Mouse (Mus musculus) forelimb bud, embryonic 11.5 days (tissue): ENCODE results near the gene Sorbs1.
A peak's percentile ranks its signal among the peaks of the same experiment; 100 is the strongest.

Source experiments
- DNase-seq: peaks from one replicate; pipeline ENCODE4 v3.0.0-alpha.2; 2012; ENCODE audit warnings: low read depth, low spot score

Gene Sorbs1

DNA sequence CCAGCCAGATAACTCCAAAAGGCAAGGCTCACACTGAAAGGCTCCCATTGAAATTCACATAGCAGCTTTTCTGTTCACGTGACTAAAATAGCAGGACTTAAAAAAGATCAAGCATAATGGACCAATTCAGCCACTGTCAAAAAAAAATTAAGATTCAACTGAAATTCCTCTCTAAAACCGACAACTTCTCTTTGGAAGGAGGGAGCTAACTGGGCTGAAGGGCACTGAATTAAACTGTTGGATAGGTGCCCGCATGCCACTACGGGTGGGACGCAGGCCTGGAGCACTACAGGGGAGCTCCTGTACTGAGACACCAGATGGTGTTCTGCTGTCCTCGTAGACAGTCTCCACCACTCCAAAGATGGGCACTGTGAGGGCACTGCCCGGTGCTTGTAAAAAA lies 165.4 kb downstream of the Sorbs1 start:
- no peak for DNase-seq

GRCm38 (mm10) chr19:40346908-40347307 lies 166.7 kb downstream of the Sorbs1 start:
- DNase-seq, result no peak

- no peak for DNase-seq
These were observed 167.2 kb downstream of the Sorbs1 start for GRCm38 (mm10) chr19:40346232-40346844.

DNA sequence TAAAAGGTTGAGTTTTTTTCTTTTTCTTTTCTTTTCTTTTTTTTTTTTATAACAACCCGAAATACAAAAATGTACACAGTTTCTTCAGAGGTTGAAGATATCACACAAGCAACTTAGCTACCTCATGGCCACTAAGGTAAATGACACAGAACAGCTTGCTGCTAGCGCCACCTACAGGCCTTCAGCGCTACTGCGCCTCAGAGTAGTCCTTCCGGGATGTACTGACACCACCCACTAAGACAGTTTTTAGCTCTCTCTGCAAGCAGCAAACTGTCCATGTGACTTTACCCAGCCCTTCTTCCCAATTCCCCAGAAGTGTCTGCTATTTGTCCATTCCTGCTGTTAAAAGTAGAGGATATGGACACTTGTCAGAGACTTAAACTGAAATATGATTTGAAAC lies 167.9 kb downstream of the Sorbs1 start:
- peak; percentile 65 for DNase-seq

- DNase-seq, result peak; percentile 74
These were observed 170.6 kb downstream of the Sorbs1 start for GRCm38 (mm10) chr19:40343018-40343417.

- DNase-seq, result peak; percentile 48
These were observed 172.4 kb downstream of the Sorbs1 start for GRCm38 (mm10) chr19:40341141-40341540.

DNA sequence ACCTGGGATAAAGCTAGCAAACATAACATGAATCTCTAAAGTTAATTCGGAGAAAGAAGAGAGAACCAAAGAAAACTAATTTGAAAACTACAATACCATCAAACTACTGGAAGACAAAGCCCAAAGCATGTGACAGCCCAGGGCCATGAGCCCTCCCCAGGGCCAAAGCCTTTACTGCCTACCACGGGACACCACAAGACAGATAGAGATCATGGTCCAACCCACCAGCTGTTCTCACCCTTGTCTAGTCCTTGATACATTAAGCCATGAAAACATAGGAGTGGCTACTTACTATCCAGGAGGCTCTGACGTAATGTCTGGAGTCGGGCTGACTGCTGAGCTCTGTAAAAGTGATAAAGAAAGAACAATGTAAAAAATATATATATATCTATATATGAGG lies 176.9 kb downstream of the Sorbs1 start:
- no peak for DNase-seq

DNA sequence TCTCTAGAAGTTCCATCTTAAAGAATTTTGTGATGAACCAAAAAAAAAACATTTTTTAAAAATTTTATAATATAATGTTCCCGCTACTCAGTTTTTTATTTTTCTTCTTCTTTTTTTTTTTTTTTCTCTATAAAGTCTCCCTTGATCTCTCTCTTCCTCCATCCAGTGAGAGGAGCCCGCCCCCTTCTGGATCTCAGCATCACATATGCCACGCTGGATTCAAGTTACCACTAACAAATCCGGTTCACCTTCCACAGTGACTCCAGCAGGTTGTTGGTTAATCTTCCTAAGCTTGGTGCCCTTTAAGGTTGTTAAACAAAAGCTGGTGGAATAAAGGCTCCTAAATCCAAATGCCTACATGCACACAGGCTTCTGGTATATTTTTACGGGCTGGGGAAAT lies 179.7 kb downstream of the Sorbs1 start:
- DNase-seq, result no peak

GRCm38 (mm10) chr19:40333081-40333480 lies 180.5 kb downstream of the Sorbs1 start:
- no peak for DNase-seq

DNA sequence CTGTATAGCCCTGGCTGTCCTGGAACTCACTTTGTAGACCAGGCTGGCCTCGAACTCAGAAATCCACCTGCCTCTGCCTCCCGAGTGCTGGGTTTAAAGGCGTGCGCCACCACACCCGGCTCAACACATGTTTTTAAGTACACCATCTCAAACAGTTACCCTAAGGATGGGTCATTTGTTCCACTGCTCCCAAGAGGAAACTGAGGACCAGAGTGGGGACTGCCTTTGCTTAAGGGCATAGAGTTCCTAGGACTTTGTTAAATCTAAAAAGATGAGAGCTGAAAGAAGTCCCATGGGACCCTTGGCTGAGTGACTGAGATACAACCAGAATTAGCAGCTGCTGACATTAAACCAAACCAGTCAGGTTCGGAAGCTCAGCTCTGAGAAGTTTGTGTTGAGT lies 181.3 kb downstream of the Sorbs1 start:
- DNase-seq, result no peak

GRCm38 (mm10) chr19:40331846-40332245 lies 181.7 kb downstream of the Sorbs1 start:
- DNase-seq, result no peak

DNA sequence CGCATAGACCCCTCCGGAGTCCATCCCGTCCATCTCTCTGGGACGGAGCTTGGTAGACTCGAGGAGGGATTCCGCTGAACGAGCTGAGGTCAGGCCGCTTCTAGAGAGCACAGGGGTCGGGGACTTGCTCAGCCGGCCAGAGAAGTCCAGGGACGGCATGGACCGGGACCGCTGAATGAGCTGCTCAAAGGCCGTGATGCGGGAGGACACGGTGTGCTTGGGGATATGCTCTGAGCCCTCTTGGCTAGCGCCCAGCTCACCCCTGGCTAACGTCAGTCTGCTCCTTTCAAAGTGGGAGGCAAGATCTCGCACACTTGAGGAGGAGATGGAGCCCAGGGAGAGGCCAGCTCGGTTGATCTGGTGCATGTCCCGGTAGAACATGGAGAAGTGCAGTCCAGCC lies 187.5 kb downstream of the Sorbs1 start:
- DNase-seq, result no peak

GRCm38 (mm10) chr19:40325381-40325780 lies 188.2 kb downstream of the Sorbs1 start:
- no peak for DNase-seq

- DNase-seq, result no peak
These were observed 191.4 kb downstream of the Sorbs1 start for GRCm38 (mm10) chr19:40322226-40322625.

GRCm38 (mm10) chr19:40319199-40319598 lies 194.4 kb downstream of the Sorbs1 start:
- no peak for DNase-seq

DNA sequence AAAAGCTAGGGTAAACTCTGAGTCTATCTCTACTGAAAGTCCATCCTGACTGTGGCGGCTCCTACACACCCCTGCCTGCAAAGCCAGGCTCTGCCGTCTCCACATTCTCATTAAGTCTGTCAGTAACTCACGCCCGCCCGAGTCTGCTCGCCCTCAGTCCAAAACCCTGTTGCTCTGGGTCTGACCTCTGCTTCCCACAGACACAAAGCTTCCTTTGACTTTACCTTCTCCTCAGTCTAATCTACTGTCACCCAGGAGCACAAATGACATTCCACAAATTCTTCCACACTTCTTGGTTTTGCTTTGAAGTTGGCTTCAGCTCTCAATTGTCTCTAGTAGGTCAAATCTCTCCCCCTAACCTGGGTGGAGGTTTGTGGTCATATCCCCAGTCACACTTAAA lies 195.1 kb downstream of the Sorbs1 start:
- no peak for DNase-seq

- DNase-seq, result no peak
These were observed 196.6 kb downstream of the Sorbs1 start for GRCm38 (mm10) chr19:40317001-40317400.

DNA sequence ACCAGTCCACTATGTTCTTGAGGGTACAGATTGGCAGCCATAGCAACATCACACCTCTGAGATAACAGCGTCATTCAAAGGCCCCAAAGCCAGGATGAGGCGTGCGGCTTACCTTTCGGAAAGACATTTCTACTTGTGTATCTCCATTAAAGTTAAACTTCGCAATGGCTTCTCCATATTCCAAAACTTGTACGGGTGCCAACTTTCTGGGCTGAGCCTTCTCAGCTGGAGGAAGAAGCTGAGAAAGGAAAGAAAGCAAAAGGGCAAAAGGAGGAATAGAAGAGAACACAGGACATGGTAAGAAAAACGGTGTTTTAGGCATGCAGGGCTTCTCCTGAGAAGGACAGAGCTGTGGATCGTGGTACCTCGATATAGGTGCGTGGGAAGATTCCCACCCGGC lies 199.3 kb downstream of the Sorbs1 start:
- no peak for DNase-seq

DNA sequence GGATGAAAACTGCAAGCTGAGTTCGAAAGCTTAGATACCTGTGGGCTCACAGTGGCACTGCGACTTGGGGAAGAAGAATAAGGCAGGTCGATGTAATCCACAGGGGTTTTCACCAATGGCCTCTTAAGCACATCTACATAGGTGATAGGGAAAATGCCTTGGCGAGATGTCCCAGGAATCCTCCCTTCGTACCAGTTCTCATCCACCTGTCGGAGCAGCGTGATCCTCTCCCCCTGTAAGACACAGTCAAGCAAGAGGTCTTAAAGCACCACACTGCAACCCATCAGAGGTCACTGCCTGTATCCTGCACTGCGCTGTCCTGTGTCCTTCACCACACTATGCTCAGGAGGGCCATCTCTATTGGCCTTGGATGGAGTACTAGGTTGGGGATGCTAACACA lies 201.9 kb downstream of the Sorbs1 start:
- no peak for DNase-seq

DNA sequence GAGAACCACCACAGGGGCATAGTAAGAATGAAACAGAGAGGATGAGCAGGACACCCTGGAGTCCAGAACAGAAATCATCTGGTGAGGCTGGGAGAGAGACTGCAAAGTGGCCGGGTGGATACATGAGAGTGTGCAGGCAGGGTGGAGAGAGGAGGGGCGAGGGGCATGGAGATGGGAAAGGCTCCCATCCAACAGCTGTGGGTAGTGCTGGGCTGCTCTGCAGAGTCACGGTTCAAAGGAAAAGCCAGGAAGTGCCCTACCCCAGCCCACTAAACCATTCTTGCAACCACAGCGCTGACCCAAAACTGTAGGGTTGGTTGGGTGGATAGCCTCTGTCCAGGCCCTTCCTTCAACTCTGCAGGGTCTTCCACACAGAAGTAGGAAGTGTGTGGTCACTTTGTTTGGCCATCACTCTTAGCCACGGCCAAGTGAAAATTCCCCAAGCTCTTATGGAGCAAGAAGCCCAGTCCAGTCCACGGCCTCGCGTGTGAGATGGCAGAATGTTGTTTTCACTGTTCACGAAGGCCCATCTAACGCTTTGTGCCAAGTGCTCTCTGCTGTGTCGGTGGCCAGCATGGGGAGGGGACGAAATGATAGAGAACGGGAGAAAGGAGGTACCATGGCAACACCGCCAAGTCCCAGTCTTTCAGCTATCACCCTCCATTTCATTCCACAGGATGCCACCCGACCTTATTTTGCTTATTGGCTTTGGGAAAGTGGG lies 203.0 kb downstream of the Sorbs1 start:
- DNase-seq, result no peak

- DNase-seq, result no peak
These were observed 203.7 kb downstream of the Sorbs1 start for GRCm38 (mm10) chr19:40309911-40310310.

- DNase-seq, result no peak
These were observed 206.0 kb downstream of the Sorbs1 start for GRCm38 (mm10) chr19:40307550-40307949.

DNA sequence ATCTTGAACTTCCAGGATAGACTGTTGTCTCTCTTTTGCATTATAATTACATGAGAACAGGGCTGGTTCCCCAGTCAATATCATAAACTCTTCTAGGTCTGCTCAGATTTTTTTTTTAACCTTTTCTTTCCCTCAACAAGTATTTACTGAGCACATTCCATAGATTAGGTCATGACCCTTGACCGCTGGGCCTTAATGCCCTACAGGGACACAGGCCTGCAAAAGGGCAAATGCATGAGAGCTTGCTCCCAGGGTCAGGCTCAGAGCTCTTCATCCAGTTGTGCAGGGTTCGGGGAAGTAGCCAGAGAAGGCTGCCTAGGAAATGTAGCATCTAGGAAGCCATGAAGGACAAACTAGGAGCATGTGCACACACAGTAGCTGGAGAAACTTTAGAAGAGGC lies 206.9 kb downstream of the Sorbs1 start:
- no peak for DNase-seq

- no peak for DNase-seq
These were observed 208.1 kb downstream of the Sorbs1 start for GRCm38 (mm10) chr19:40305456-40305855.
